Mouse (Mus musculus) left cerebral cortex, adult 9 months (tissue): ENCODE measurements around the gene Ranbp17.
A peak's percentile ranks its signal among the peaks of the same experiment; 100 is the strongest.

Experiments
- DNase-seq, 2 experiments: peaks; one replicate each; pipeline ENCODE4 v3.0.0; 2022; ENCODE audit warnings: low spot score in 2 of 2

Gene Ranbp17

GRCm38 (mm10) chr11:33234134-33234533 lies 279.4 kb downstream of the Ranbp17 start:
- no peak for DNase-seq

- no peak for DNase-seq
Measured at GRCm38 (mm10) chr11:33232056-33232455, 281.5 kb downstream of the Ranbp17 start.

GRCm38 (mm10) chr11:33228186-33228585 lies 285.4 kb downstream of the Ranbp17 start:
- no peak for DNase-seq

- no peak for DNase-seq
Measured at GRCm38 (mm10) chr11:33226516-33226915, 287.0 kb downstream of the Ranbp17 start.

- peak in 1 of 2 experiments; percentile 38 for DNase-seq
Measured at GRCm38 (mm10) chr11:33221566-33222365, 291.8 kb downstream of the Ranbp17 start.

GRCm38 (mm10) chr11:33220763-33221162 lies 292.8 kb downstream of the Ranbp17 start:
- DNase-seq = no peak

GRCm38 (mm10) chr11:33217384-33218079 lies 296.0 kb downstream of the Ranbp17 start:
- DNase-seq = no peak

GRCm38 (mm10) chr11:33207411-33207810 lies 306.1 kb downstream of the Ranbp17 start:
- DNase-seq = no peak

GRCm38 (mm10) chr11:33204966-33205365 lies 308.6 kb downstream of the Ranbp17 start:
- no peak for DNase-seq

- no peak for DNase-seq
Measured at GRCm38 (mm10) chr11:33204329-33204705, 309.2 kb downstream of the Ranbp17 start.

GRCm38 (mm10) chr11:33203383-33204328 lies 309.9 kb downstream of the Ranbp17 start, which contains the start of gene Tlx3:
Tlx3 (minus strand) TSS chr11:33203589.
- no peak for DNase-seq

GRCm38 (mm10) chr11:33202972-33203371 lies 310.6 kb downstream of the Ranbp17 start:
- no peak for DNase-seq

GRCm38 (mm10) chr11:33202296-33202695 lies 311.2 kb downstream of the Ranbp17 start:
- no peak for DNase-seq

GRCm38 (mm10) chr11:33201626-33202010 lies 311.9 kb downstream of the Ranbp17 start:
- DNase-seq = no peak

- DNase-seq = no peak
Measured at GRCm38 (mm10) chr11:33200764-33201625, 312.6 kb downstream of the Ranbp17 start.

GRCm38 (mm10) chr11:33199906-33200763 lies 313.4 kb downstream of the Ranbp17 start:
- no peak for DNase-seq

- no peak for DNase-seq
Measured at GRCm38 (mm10) chr11:33199117-33199514, 314.4 kb downstream of the Ranbp17 start.

- DNase-seq = no peak
Measured at GRCm38 (mm10) chr11:33198351-33199116, 315.0 kb downstream of the Ranbp17 start.

- no peak for DNase-seq
Measured at GRCm38 (mm10) chr11:33197673-33198072, 315.9 kb downstream of the Ranbp17 start.
